Mouse (Mus musculus): Measurements from ENCODE around the gene Hs3st2. TPM values are rescaled to one million over a fixed set of nuclear protein-coding genes. Genes with fewer than 3 reads are reported as not detected.

The Hs3st2 gene
- total and polyA plus RNA-seq, 3 experiments: not detected

GRCm38 (mm10) chr7:121522125-121522524 is 130.5 kb downstream of the Hs3st2 start:
- Histone ChIP-seq H3K4me1 (ENCODE audit: control insufficient read depth in 1 of 2, insufficient read depth in 2 of 2) (no peaks in the 10 kb centered on the region), H3K4me3 (replicated peaks in 1 of 3; ENCODE audit: low read depth in 2 of 3, low read length in 2 of 3, poor library complexity in 1 of 3) (no peak overlapping the region), H3K27me3 (replicated peaks) (peaks cover 55% of the 10 kb centered on the region), H3K79me2 (replicated peaks; ENCODE audit: control insufficient read depth, extremely low read depth, insufficient read depth, poor library complexity, severe bottlenecking) (no peaks in the 10 kb centered on the region), H3K27ac (ENCODE audit: insufficient read depth, low read depth) (no peak overlapping the region), H3K9me3 (replicated peaks; ENCODE audit: low read length) (peaks cover 11% of the 10 kb centered on the region), H3K4me2 (ENCODE audit: insufficient read depth, low read depth, poor library complexity, severe bottlenecking) (no peak overlapping the region), H3K9ac (ENCODE audit: insufficient read depth, low read depth) (no peak overlapping the region), H3K36me3 (replicated peaks in 1 of 2; ENCODE audit: control insufficient read depth in 1 of 2, insufficient read depth in 1 of 2, low read length in 1 of 2) (no peaks in the 10 kb centered on the region)
- in situ Hi-C loops (cut with MboI; ENCODE audit: low pct_ligation_motif_present, low pct_unique_long_range_greater_than_20kb, low sequenced_read_pairs) (no loop called here), dilution Hi-C loops (cut with MboI; ENCODE audit: extremely low pct_ligation_motif_present, extremely low pct_unique_long_range_greater_than_20kb, low sequenced_read_pairs) (no loop called here)
- no peak for DNase-seq (ENCODE audit: extremely low read depth)
- TF ChIP-seq ETS1 (conservative IDR thresholded peaks at IDR 0.05; ENCODE audit: low read depth, low read length) (no peak), ZKSCAN1 (IDR thresholded peaks at IDR 0.05; ENCODE audit: borderline replicate concordance, low read depth, low read length) (no peak), RAD21 (IDR thresholded peaks at IDR 0.05; ENCODE audit: low read depth, low read length) (no peak), RCOR1 (conservative IDR thresholded peaks at IDR 0.05; ENCODE audit: low read depth, low read length) (no peak), ZMIZ1 (IDR thresholded peaks at IDR 0.05; ENCODE audit: low read depth, low read length) (no peak), MAX (IDR thresholded peaks at IDR 0.05; ENCODE audit: low read length) (no peak), MAZ (IDR thresholded peaks at IDR 0.05; ENCODE audit: low read depth, low read length) (no peak), CTCF (conservative IDR thresholded peaks at IDR 0.05 in 1 of 2, IDR thresholded peaks at IDR 0.05 in 1 of 2; ENCODE audit: low read depth in 2 of 2, low read length in 2 of 2) (no peak), CHD1 (IDR thresholded peaks at IDR 0.05; ENCODE audit: low read depth, low read length) (no peak), PAX5 (IDR thresholded peaks at IDR 0.05; ENCODE audit: low read length) (no peak), SIN3A (IDR thresholded peaks at IDR 0.05; ENCODE audit: low read length) (no peak), ZC3H11A (IDR thresholded peaks at IDR 0.05; ENCODE audit: low read depth, low read length) (no peak), MAFK (IDR thresholded peaks at IDR 0.05; ENCODE audit: insufficient replicate concordance, low read length) (no peak), JUND (conservative IDR thresholded peaks at IDR 0.05; ENCODE audit: low read depth, low read length) (no peak), POLR2A (IDR thresholded peaks at IDR 0.05; ENCODE audit: low read depth, low read length) (no peak), JUN (IDR thresholded peaks at IDR 0.05; ENCODE audit: insufficient read depth, low read depth, low read length) (no peak), HCFC1 (IDR thresholded peaks at IDR 0.05; ENCODE audit: low read depth, low read length) (no peak), MEF2A (IDR thresholded peaks at IDR 0.05; ENCODE audit: borderline replicate concordance, low read depth, low read length) (no peak), USF2 (conservative IDR thresholded peaks at IDR 0.05; ENCODE audit: low read depth, low read length) (no peak), E2F4 (IDR thresholded peaks at IDR 0.05; ENCODE audit: insufficient replicate concordance, low read depth, low read length) (no peak)

GRCm38 (mm10) chr7:121529023-121529422 is 137.4 kb downstream of the Hs3st2 start:
- no peak for DNase-seq (ENCODE audit: extremely low read depth)
- H3K4me2 ChIP-seq (ENCODE audit: insufficient read depth, low read depth, poor library complexity, severe bottlenecking): no peak overlapping the region
- H3K27me3 ChIP-seq (replicated peaks): peaks cover 77% of the 10 kb centered on the region
- H3K9ac ChIP-seq (ENCODE audit: insufficient read depth, low read depth): no peak overlapping the region
- H3K27ac ChIP-seq (ENCODE audit: insufficient read depth, low read depth): no peak overlapping the region
- no peak for TF ChIP-seq USF1 (IDR thresholded peaks at IDR 0.05; ENCODE audit: low read depth, low read length)
- no peak for TF ChIP-seq KAT2A (IDR thresholded peaks at IDR 0.05; ENCODE audit: insufficient replicate concordance, low read length)
- dilution Hi-C loops (cut with MboI; ENCODE audit: extremely low pct_ligation_motif_present, extremely low pct_unique_long_range_greater_than_20kb, low sequenced_read_pairs) (no loop called here), in situ Hi-C loops (cut with MboI; ENCODE audit: low pct_ligation_motif_present, low pct_unique_long_range_greater_than_20kb, low sequenced_read_pairs) (no loop called here)
- no peak overlapping the region for H3K4me3 ChIP-seq (replicated peaks in 1 of 3; ENCODE audit: low read depth in 2 of 3, low read length in 2 of 3, poor library complexity in 1 of 3)
- no peaks in the 10 kb centered on the region for H3K4me1 ChIP-seq (ENCODE audit: control insufficient read depth in 1 of 2, insufficient read depth in 2 of 2)
- no peaks in the 10 kb centered on the region for H3K9me3 ChIP-seq (replicated peaks; ENCODE audit: low read length)
- no peaks in the 10 kb centered on the region for H3K36me3 ChIP-seq (replicated peaks in 1 of 2; ENCODE audit: control insufficient read depth in 1 of 2, insufficient read depth in 1 of 2, low read length in 1 of 2)
- H3K79me2 ChIP-seq (replicated peaks; ENCODE audit: control insufficient read depth, extremely low read depth, insufficient read depth, poor library complexity, severe bottlenecking): no peaks in the 10 kb centered on the region

Data from CH12.LX (cell line).